Mouse (Mus musculus) CH12.LX (cell line): ENCODE data around the gene Add1. TPM values are rescaled to one million over a fixed set of nuclear protein-coding genes. Genes with fewer than 3 reads are reported as not detected.

Experiments used
- DNase-seq: peaks from one replicate; pipeline ENCODE4 v3.0.0-alpha.2; 2013; ENCODE audit errors: extremely low read depth
- H3K27ac ChIP-seq: 2 replicates; pipeline ENCODE4 v1.5.1; 2012; ENCODE audit warnings: low read depth, mild to moderate bottlenecking, control low read depth, moderate library complexity; ENCODE audit not compliant: insufficient read depth
- H3K27me3 ChIP-seq: replicated peaks from 2 replicates; pipeline ENCODE3; 2012; ENCODE audit warnings: inconsistent platforms
- H3K36me3 ChIP-seq, 2 experiments: replicated peaks in 1 of 2; 2 replicates each; pipeline versions ENCODE3 to v1.6.1; 2012; ENCODE audit warnings: inconsistent platforms in 1 of 2, low read length in 1 of 2, mild to moderate bottlenecking in 1 of 2, mixed read lengths in 1 of 2, moderate library complexity in 1 of 2; ENCODE audit not compliant: control insufficient read depth in 1 of 2, insufficient read depth in 1 of 2
- H3K4me1 ChIP-seq, 2 experiments: 2 replicates each; pipeline ENCODE4 v1.6.1; 2012; ENCODE audit warnings: inconsistent platforms in 1 of 2, moderate library complexity in 1 of 2; ENCODE audit not compliant: insufficient read depth in 2 of 2, control insufficient read depth in 1 of 2
- H3K4me2 ChIP-seq: 2 replicates; pipeline ENCODE4 v1.6.1; 2012; ENCODE audit warnings: low read depth, mild to moderate bottlenecking, control low read depth; ENCODE audit not compliant: poor library complexity, insufficient read depth, severe bottlenecking
- H3K4me3 ChIP-seq, 3 experiments: fragments of 150-350 bp in 1 of 3; sonication (generic) in 1 of 3; replicated peaks in 1 of 3; 2 replicates each; pipeline versions ENCODE3 to v1.5.1; 2011 to 2012; ENCODE audit warnings: low read depth in 2 of 3, low read length in 2 of 3, mild to moderate bottlenecking in 2 of 3, moderate library complexity in 2 of 3, control low read depth in 1 of 3, improper control_type of control experiment in 1 of 3, inconsistent platforms in 1 of 3, mixed read lengths in 1 of 3; ENCODE audit not compliant: poor library complexity in 1 of 3
- H3K79me2 ChIP-seq: replicated peaks from 2 replicates; pipeline ENCODE4 v1.6.1; 2012; ENCODE audit warnings: mild to moderate bottlenecking, moderate library complexity; ENCODE audit not compliant: control insufficient read depth, poor library complexity, insufficient read depth, severe bottlenecking; ENCODE audit errors: extremely low read depth
- H3K9ac ChIP-seq: 2 replicates; pipeline ENCODE4 v1.6.1; 2012; ENCODE audit warnings: low read depth, mild to moderate bottlenecking, control low read depth, moderate library complexity; ENCODE audit not compliant: insufficient read depth
- H3K9me3 ChIP-seq: replicated peaks from 2 replicates; pipeline ENCODE3; 2012; ENCODE audit warnings: low read length, inconsistent platforms, mixed read lengths
- BHLHE40 ChIP-seq: IDR thresholded peaks from 2 replicates; pipeline ENCODE4 v1.6.1; 2011; ENCODE audit warnings: mild to moderate bottlenecking, low read depth, low read length, improper control_type of control experiment
- CHD1 ChIP-seq: IDR thresholded peaks from 2 replicates; pipeline ENCODE4 v1.6.1; 2012; ENCODE audit warnings: low read depth, low read length, improper control_type of control experiment, inconsistent platforms
- CHD2 ChIP-seq: IDR thresholded peaks from 2 replicates; pipeline ENCODE4 v1.6.1; 2011; ENCODE audit warnings: low read length, improper control_type of control experiment
- CTCF ChIP-seq, 2 experiments: IDR thresholded peaks in 1 of 2; conservative IDR thresholded peaks in 1 of 2; 2 replicates each; pipeline ENCODE4 v1.5.1; 2011 to 2012; ENCODE audit warnings: low read depth in 2 of 2, low read length in 2 of 2, improper control_type of control experiment in 1 of 2, inconsistent platforms in 1 of 2, mild to moderate bottlenecking in 1 of 2, moderate library complexity in 1 of 2
- E2F4 ChIP-seq: IDR thresholded peaks from 2 replicates; pipeline ENCODE4 v1.6.1; 2011; ENCODE audit warnings: low read depth, low read length, improper control_type of control experiment; ENCODE audit not compliant: insufficient replicate concordance
- ELF1 ChIP-seq: IDR thresholded peaks from 2 replicates; pipeline ENCODE4 v1.6.1; 2014; ENCODE audit warnings: low read depth, mild to moderate bottlenecking, inconsistent platforms, low read length, improper control_type of control experiment
- EP300 ChIP-seq: IDR thresholded peaks from 2 replicates; pipeline ENCODE4 v1.6.1; 2011; ENCODE audit warnings: low read length, improper control_type of control experiment
- ETS1 ChIP-seq: conservative IDR thresholded peaks from 2 replicates; pipeline ENCODE4 v1.6.1; 2012; ENCODE audit warnings: low read depth, mild to moderate bottlenecking, inconsistent platforms, low read length, improper control_type of control experiment, moderate library complexity
- GABPA ChIP-seq: IDR thresholded peaks from 2 replicates; pipeline ENCODE4 v1.6.1; 2012; ENCODE audit warnings: low read depth, low read length, improper control_type of control experiment, inconsistent platforms; ENCODE audit not compliant: insufficient replicate concordance
- HCFC1 ChIP-seq: IDR thresholded peaks from 2 replicates; pipeline ENCODE4 v1.6.1; 2012; ENCODE audit warnings: low read depth, mild to moderate bottlenecking, inconsistent platforms, low read length, improper control_type of control experiment
- IRF4 ChIP-seq: IDR thresholded peaks from 2 replicates; pipeline ENCODE4 v1.6.1; 2014; ENCODE audit warnings: low read depth, mild to moderate bottlenecking, inconsistent platforms, low read length, improper control_type of control experiment
- JUN ChIP-seq: IDR thresholded peaks from 2 replicates; pipeline ENCODE4 v1.6.1; 2011; ENCODE audit warnings: low read depth, mild to moderate bottlenecking, low read length, improper control_type of control experiment, moderate library complexity; ENCODE audit not compliant: insufficient read depth
- MAX ChIP-seq: IDR thresholded peaks from 2 replicates; pipeline ENCODE4 v1.6.1; 2011; ENCODE audit warnings: low read length, improper control_type of control experiment
- MYC ChIP-seq: IDR thresholded peaks from 2 replicates; pipeline ENCODE4 v1.6.1; 2011; ENCODE audit warnings: low read depth, mild to moderate bottlenecking, improper control_type of control experiment, low read length
- NELFE ChIP-seq: IDR thresholded peaks from 2 replicates; pipeline ENCODE4 v1.6.1; 2011; ENCODE audit warnings: low read depth, low read length, improper control_type of control experiment
- NRF1 ChIP-seq: IDR thresholded peaks from 2 replicates; pipeline ENCODE4 v1.6.1; 2014; ENCODE audit warnings: low read depth, mild to moderate bottlenecking, inconsistent platforms, low read length, improper control_type of control experiment, moderate library complexity
- PAX5 ChIP-seq: IDR thresholded peaks from 2 replicates; pipeline ENCODE4 v1.6.1; 2012; ENCODE audit warnings: low read length, inconsistent platforms, mixed read lengths
- POLR2A ChIP-seq: IDR thresholded peaks from 2 replicates; pipeline ENCODE4 v1.6.1; 2011; ENCODE audit warnings: low read depth, mild to moderate bottlenecking, improper control_type of control experiment, low read length
- RAD21 ChIP-seq: IDR thresholded peaks from 2 replicates; pipeline ENCODE4 v1.6.1; 2011; ENCODE audit warnings: low read depth, mild to moderate bottlenecking, low read length, improper control_type of control experiment, moderate library complexity
- SMC3 ChIP-seq: IDR thresholded peaks from 2 replicates; pipeline ENCODE4 v1.6.1; 2011; ENCODE audit warnings: low read depth, low read length, improper control_type of control experiment
- TBP ChIP-seq: conservative IDR thresholded peaks from 2 replicates; pipeline ENCODE4 v1.6.1; 2011; ENCODE audit warnings: low read depth, low read length, improper control_type of control experiment
- TCF12 ChIP-seq: IDR thresholded peaks from 2 replicates; pipeline ENCODE4 v1.6.1; 2014; ENCODE audit warnings: low read depth, mild to moderate bottlenecking, inconsistent platforms, low read length, improper control_type of control experiment
- dilution Hi-C: fragments of 300-500 bp; cut with MboI; formaldehyde crosslinking; loops from 2 replicates; pipeline ENCODE4 v1.14.3; 2020; ENCODE audit warnings: low sequenced_read_pairs; ENCODE audit not compliant: extremely low pct_unique_long_range_greater_than_20kb, extremely low pct_ligation_motif_present
- in situ Hi-C: fragments of 300-500 bp; cut with MboI; formaldehyde crosslinking; loops from 3 replicates; pipeline ENCODE4 v1.14.3; 2019; ENCODE audit warnings: low sequenced_read_pairs, low pct_ligation_motif_present, low pct_unique_long_range_greater_than_20kb, mixed read lengths
- polyA plus RNA-seq: library from polyadenylated mRNA; unstranded; fragments of >175 nt; gene quantifications from 2 replicates; pipeline ENCODE4 v1.2.1, GENCODE M21; 2012; ENCODE audit warnings: low read depth; ENCODE audit not compliant: insufficient read length
- total RNA-seq, 2 experiments: library from RNA; depleted of rRNA; stranded (reverse); fragments of 300-350 nt in 1 of 2; fragments of >200 nt in 1 of 2; gene quantifications; 2 replicates each; pipeline ENCODE4 v1.2.3; 2012 to 2014

The Add1 gene
- total and polyA plus RNA-seq, 3 experiments: 28.1 to 46.0 (median 45.0) TPM

GRCm38 (mm10) chr5:34549135-34549482 is 24.4 kb upstream of the Add1 start:
- H3K4me3 ChIP-seq: no peak overlapping the region
- H3K4me1 ChIP-seq: peaks cover 4 to 26% of the 10 kb centered on the region in 2 experiments
- H3K4me2 ChIP-seq: no peak overlapping the region
- dilution Hi-C loops: no loop called here
- H3K9me3 ChIP-seq: peaks cover 5% of the 10 kb centered on the region
- H3K36me3 ChIP-seq: peaks cover 39 to 79% of the 10 kb centered on the region in 2 experiments
- H3K27me3 ChIP-seq: no peaks in the 10 kb centered on the region
- no peak for TF ChIP-seq EP300
- TF ChIP-seq POLR2A: no peak
- TF ChIP-seq MAX: no peak
- no peak for TF ChIP-seq CHD1
- no peak for TF ChIP-seq JUN
- TF ChIP-seq HCFC1: no peak
- TF ChIP-seq RAD21: no peak
- DNase-seq: no peak
- no peak overlapping the region for H3K27ac ChIP-seq
- H3K9ac ChIP-seq: no peak overlapping the region
- in situ Hi-C loops: loop anchor here (25.0 kb wide), 1 partner anchor 488 kb away; the partner anchor contains the start of gene Hgfac
- H3K79me2 ChIP-seq: peaks cover 4% of the 10 kb centered on the region; the same call in 1 of the 2 replicates

DNA sequence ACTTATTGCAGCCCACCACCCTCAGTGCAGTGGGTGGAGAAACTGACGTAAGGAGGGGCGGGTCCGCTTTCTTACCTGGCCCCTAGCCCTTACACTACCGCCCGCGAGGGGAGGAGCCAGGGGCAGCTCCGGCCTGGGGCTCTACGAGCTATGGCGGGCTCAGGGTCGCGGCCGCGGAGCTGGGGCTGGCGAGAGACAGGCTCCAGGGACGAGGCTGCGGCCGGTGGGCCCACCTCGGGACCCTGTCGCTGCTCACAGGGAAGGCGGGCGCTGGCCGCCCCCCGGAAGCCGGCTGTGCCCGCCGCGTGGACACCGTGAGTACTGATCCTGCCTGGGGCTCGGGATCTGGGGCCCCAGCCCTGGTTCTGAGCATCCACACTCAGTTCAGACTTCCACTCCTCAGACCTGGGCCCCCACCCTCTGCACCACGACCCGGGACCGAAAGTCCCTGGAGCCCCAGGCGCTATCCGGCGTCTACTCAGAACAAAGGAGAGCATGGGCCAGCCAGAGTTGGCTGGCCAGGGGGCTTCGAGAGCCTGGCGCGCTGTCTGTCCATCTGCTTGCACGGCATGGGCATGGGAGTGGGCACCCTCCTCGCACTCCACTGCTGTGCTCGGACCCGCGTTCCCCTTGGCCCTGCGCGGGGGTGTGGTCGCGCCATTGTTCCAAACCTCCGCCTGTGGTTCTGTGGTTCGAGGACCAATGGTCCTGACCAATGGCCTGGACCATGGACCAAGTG is 23.8 kb upstream of the Add1 start:
- dilution Hi-C loops: no loop called here
- no peak for DNase-seq
- Histone ChIP-seq H3K27ac (no peak overlapping the region), H3K9ac (no peak overlapping the region), H3K79me2 (no peaks in the 10 kb centered on the region), H3K36me3 (peaks cover 39 to 82% of the 10 kb centered on the region in 2 experiments), H3K4me2 (no peak overlapping the region), H3K9me3 (peaks cover 5% of the 10 kb centered on the region), H3K27me3 (no peaks in the 10 kb centered on the region), H3K4me3 (no peak overlapping the region), H3K4me1 (peaks cover 0 to 20% of the 10 kb centered on the region in 2 experiments; a peak in 2 of 4 replicates)
- TF ChIP-seq MAX: no peak
- no peak for TF ChIP-seq TBP
- TF ChIP-seq NRF1: no peak
- TF ChIP-seq RAD21: no peak
- in situ Hi-C loops: loop anchor here (25.0 kb wide), 1 partner anchor 488 kb away; the partner anchor contains the start of gene Hgfac

DNA sequence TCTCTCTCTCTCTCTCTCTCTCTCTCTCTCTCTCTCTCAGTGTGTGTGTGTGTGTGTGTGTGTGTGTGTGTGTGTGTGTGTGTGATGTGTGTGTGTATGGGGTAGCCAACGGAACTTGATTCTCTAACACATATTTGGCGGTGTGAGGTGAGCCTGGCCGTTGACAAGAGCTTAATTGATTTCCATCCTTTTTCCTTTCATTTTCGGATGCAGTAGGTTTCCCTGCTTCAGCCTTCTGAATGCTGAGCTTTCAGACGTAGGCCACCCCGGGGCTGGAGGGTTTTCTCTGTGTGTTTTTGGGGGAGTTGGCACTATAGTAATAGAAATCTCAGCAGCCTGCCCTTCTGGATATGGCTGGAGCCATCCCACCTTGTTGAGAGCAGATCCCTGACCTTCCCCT is 23.2 kb upstream of the Add1 start:
- Histone ChIP-seq H3K27ac (no peak overlapping the region), H3K4me2 (no peak overlapping the region), H3K9me3 (peaks cover 2% of the 10 kb centered on the region), H3K36me3 (peaks cover 36 to 82% of the 10 kb centered on the region in 2 experiments), H3K79me2 (no peaks in the 10 kb centered on the region), H3K9ac (no peak overlapping the region), H3K4me1 (peaks cover 0 to 16% of the 10 kb centered on the region in 2 experiments; a peak in 2 of 4 replicates), H3K27me3 (no peaks in the 10 kb centered on the region), H3K4me3 (no peak overlapping the region)
- no peak for DNase-seq
- TF ChIP-seq TCF12: no peak
- TF ChIP-seq E2F4: no peak
- no peak for TF ChIP-seq SMC3
- TF ChIP-seq PAX5: no peak
- no peak for TF ChIP-seq ETS1
- no peak for TF ChIP-seq BHLHE40
- no peak for TF ChIP-seq GABPA
- TF ChIP-seq CHD2: no peak
- no peak for TF ChIP-seq CTCF (conservative IDR thresholded peaks at IDR 0.05 in 1 of 2, IDR thresholded peaks at IDR 0.05 in 1 of 2; ENCODE audit: low read depth in 2 of 2, low read length in 2 of 2)
- TF ChIP-seq MYC: no peak
- no peak for TF ChIP-seq ELF1
- no peak for TF ChIP-seq NELFE
- TF ChIP-seq IRF4: no peak
- in situ Hi-C loops (no loop called here), dilution Hi-C loops (no loop called here)
